Mouse (Mus musculus) small intestine, adult 2 months (tissue): ENCODE measurements at regions not wholly inside any gene's neighbourhood (a gene's known extent, or its start where the extent isn't known, plus 50 kb on each side); places are given as distances from the start of the nearest gene placed in this dataset.
A peak's percentile ranks its signal among the peaks of the same experiment; 100 is the strongest.

Source experiments
- CTCF ChIP-seq: fragments of 200-500 bp; IDR thresholded peaks from 2 replicates; pipeline ENCODE4 v1.5.1; 2012; ENCODE audit warnings: low read depth, mild to moderate bottlenecking, control low read depth, inconsistent platforms, low read length, moderate library complexity, mixed read lengths; ENCODE audit not compliant: insufficient replicate concordance, insufficient read length; ENCODE audit errors: extremely low read depth
- POLR2A ChIP-seq: fragments of 200-500 bp; IDR thresholded peaks from 2 replicates; pipeline ENCODE4 v1.6.1; 2012; ENCODE audit warnings: low read depth, mild to moderate bottlenecking, control low read depth, inconsistent platforms, low read length, moderate library complexity

DNA sequence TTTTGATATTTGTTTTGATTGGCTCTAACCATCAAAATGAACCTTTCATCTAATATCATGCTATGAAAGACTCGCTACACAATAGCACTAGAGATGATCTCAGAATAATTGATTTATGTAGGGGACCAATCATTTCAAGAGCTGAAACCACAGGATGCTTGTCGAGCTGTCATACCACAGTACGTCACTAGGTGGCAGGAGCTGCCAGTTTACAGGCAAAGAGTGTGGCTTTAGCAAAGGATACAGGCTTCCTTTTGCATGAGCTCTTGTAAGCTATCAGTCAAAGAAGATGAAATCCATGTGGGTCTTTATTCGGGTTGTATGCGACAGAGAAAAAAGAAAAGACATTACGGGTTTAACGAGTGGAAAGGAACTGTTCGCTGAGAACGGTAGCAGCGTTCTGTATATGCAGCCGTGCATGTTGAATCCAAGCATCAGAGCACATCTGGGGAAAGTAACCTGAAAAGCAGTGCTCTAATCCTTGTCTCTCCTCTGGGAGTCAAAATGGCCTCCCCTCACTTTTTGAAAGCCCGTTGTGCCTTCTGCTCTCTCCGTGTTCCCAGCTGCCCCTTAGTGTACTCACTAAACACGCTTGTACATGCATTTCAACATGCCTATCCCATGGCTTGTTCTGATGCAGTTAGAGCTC is 79.9 kb upstream of the Wdfy3 start:
- no peak for TF ChIP-seq POLR2A
- TF ChIP-seq CTCF = peak; percentile 18; the same call in 1 of the 2 replicates
